29 mouse cellular contexts compared by ENCODE assay signal in the genomic region with DNA sequence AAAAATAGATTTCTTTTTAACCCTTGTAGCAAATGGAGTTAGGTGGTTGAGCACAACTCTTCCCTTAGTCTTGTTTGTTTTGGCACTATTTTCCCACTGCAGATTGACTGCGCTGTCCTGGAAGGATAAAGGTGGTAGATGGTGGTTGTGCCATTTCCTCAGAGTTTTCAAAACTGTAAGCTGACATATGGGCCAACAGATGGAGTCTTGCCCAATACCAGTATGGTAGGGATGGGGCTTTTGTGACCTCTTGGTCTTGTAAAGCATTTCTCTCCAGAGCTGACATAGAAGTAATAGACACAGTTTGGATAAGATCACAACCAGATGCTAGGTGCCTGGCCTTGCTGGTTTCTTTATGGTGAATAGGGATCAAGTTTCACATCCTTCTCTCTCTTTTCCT. TPM values are rescaled to one million over a fixed set of nuclear protein-coding genes. Genes with fewer than 3 reads are reported as not detected.
DNase-seq lines count a peak whose midpoint lies in the region; ATAC-seq lines count a peak whose summit lies in the region.
"Had no signal": no experiment of that assay in that cellular context is flagged by ENCODE, and none has a peak within 500 bp of the region (broad histone marks: within the 10 kb centered on the region; RNA-seq: fewer than 3 reads in every experiment).

No protein-coding gene starts in this region.

- H3K4me3 ChIP-seq in embryonic facial prominence, embryonic 11.5 days (ENCODE audit: low read depth, low read length): no peak overlapping the region
- no peak overlapping the region for H3K4me3 ChIP-seq in embryonic facial prominence, embryonic 10.5 days
- no peak overlapping the region for H3K4me3 ChIP-seq in limb, embryonic 11.5 days (ENCODE audit: low read depth, low read length)
- H3K4me3 ChIP-seq in limb, embryonic 10.5 days: no peak overlapping the region
- no peak overlapping the region for H3K4me3 ChIP-seq in limb, embryonic 15.5 days
- H3K4me3 ChIP-seq: embryonic facial prominence, embryonic 15.5 days; erythroblast, embryonic 14.5 days; forebrain, embryonic 10.5 days; hindbrain, embryonic 13.5 days had no signal

- no peak for ATAC-seq in cerebellum, adult (ENCODE audit: insufficient number of reproducible peaks, low FRiP score, low TSS enrichment)
- ATAC-seq in embryonic facial prominence, embryonic 11.5 days (replicated peaks; ENCODE audit: insufficient number of reproducible peaks, low FRiP score, low TSS enrichment, low read depth): no peak
- no peak for ATAC-seq in limb, embryonic 11.5 days (ENCODE audit: insufficient number of reproducible peaks, low FRiP score, low TSS enrichment, low read depth)
- no peak for ATAC-seq in limb, embryonic 15.5 days (ENCODE audit: insufficient number of reproducible peaks, low FRiP score, low TSS enrichment, low read depth)
- ATAC-seq: activated CD4-positive, CD25-positive, alpha-beta regulatory T cell, adult 4 months; forebrain, embryonic 14.5 days; hindbrain, postnatal 0 days; Patski had no signal

- 91% methylated on average over 1 of the region's 1 CpGs for WGBS in embryonic facial prominence, embryonic 11.5 days
- 98% methylated on average over 1 of the region's 1 CpGs for WGBS in embryonic facial prominence, embryonic 10.5 days
- WGBS in limb, embryonic 11.5 days: 97% methylated on average over 1 of the region's 1 CpGs
- WGBS in limb, embryonic 10.5 days: 96% methylated on average over 1 of the region's 1 CpGs
- 100% methylated on average over 1 of the region's 1 CpGs for WGBS in limb, embryonic 15.5 days

- peak; percentile 10 for DNase-seq in cerebellum, adult 11 months
- DNase-seq in embryonic facial prominence, embryonic 11.5 days (ENCODE audit: low spot score): peak; percentile 30
- DNase-seq in embryonic facial prominence, embryonic 10.5 days (ENCODE audit: low spot score): no peak
- no peak for DNase-seq in limb, embryonic 11.5 days (ENCODE audit: low spot score)
- DNase-seq in limb, embryonic 10.5 days (ENCODE audit: low spot score): no peak
- no peak for DNase-seq in left cerebral cortex, adult 18-20 months (ENCODE audit: low spot score in 2 of 2)
- DNase-seq: adrenal gland, postnatal 14 days; cerebellum, postnatal 10 days; gastrocnemius, postnatal 14 days; heart, postnatal 10 days; heart, postnatal 4 days; kidney, adult 11 months had no signal

- peaks cover 3% of the 10 kb centered on the region for H3K36me3 ChIP-seq in embryonic facial prominence, embryonic 11.5 days (replicated peaks; ENCODE audit: control insufficient read depth, insufficient read depth, low read depth, low read length)
- peaks cover 87% of the 10 kb centered on the region for H3K36me3 ChIP-seq in embryonic facial prominence, embryonic 10.5 days (replicated peaks)
- peaks cover 19% of the 10 kb centered on the region for H3K36me3 ChIP-seq in limb, embryonic 11.5 days (ENCODE audit: control insufficient read depth, insufficient read depth, low read length)
- peaks cover 80% of the 10 kb centered on the region for H3K36me3 ChIP-seq in limb, embryonic 10.5 days
- H3K36me3 ChIP-seq in limb, embryonic 15.5 days: peaks cover 76% of the 10 kb centered on the region

- no peaks in the 10 kb centered on the region for H3K27me3 ChIP-seq in embryonic facial prominence, embryonic 11.5 days (ENCODE audit: control insufficient read depth, insufficient read depth, low read length)
- no peaks in the 10 kb centered on the region for H3K27me3 ChIP-seq in embryonic facial prominence, embryonic 10.5 days (replicated peaks; ENCODE audit: low read depth, poor library complexity, severe bottlenecking)
- no peaks in the 10 kb centered on the region for H3K27me3 ChIP-seq in limb, embryonic 11.5 days (ENCODE audit: control insufficient read depth, insufficient read depth, low read length)
- no peaks in the 10 kb centered on the region for H3K27me3 ChIP-seq in limb, embryonic 10.5 days (ENCODE audit: low read depth, poor library complexity, severe bottlenecking)
- no peaks in the 10 kb centered on the region for H3K27me3 ChIP-seq in limb, embryonic 15.5 days
- H3K27me3 ChIP-seq: embryonic facial prominence, embryonic 15.5 days; hindbrain, embryonic 13.5 days; Patski had no signal

- H3K27ac ChIP-seq in embryonic facial prominence, embryonic 11.5 days (replicated peaks; ENCODE audit: low read depth, low read length): no peak overlapping the region
- no peak overlapping the region for H3K27ac ChIP-seq in embryonic facial prominence, embryonic 10.5 days (replicated peaks)
- H3K27ac ChIP-seq in limb, embryonic 11.5 days (replicated peaks; ENCODE audit: low read depth, low read length): 0 out of 2 replicates have a peak overlapping the region, but pooled peaks have one; percentile 14
- no peak overlapping the region for H3K27ac ChIP-seq in limb, embryonic 10.5 days
- 0 out of 2 replicates have a peak overlapping the region, but pooled peaks have one; percentile 28 for H3K27ac ChIP-seq in limb, embryonic 15.5 days
- H3K27ac ChIP-seq: embryonic facial prominence, embryonic 15.5 days; forebrain, embryonic 10.5 days; hindbrain, embryonic 13.5 days; hindbrain, postnatal 0 days had no signal

- H3K9me3 ChIP-seq in embryonic facial prominence, embryonic 11.5 days (replicated peaks; ENCODE audit: control insufficient read depth, low read length): no peaks in the 10 kb centered on the region
- H3K9me3 ChIP-seq in embryonic facial prominence, embryonic 10.5 days: no peaks in the 10 kb centered on the region
- no peaks in the 10 kb centered on the region for H3K9me3 ChIP-seq in limb, embryonic 11.5 days (ENCODE audit: control insufficient read depth, low read length)
- no peaks in the 10 kb centered on the region for H3K9me3 ChIP-seq in limb, embryonic 10.5 days (replicated peaks)
- no peaks in the 10 kb centered on the region for H3K9me3 ChIP-seq in limb, embryonic 15.5 days
- H3K9me3 ChIP-seq: embryonic facial prominence, embryonic 15.5 days; forebrain, embryonic 10.5 days; hindbrain, embryonic 13.5 days had no signal

- H3K9ac ChIP-seq in embryonic facial prominence, embryonic 11.5 days (replicated peaks; ENCODE audit: low read length): no peak overlapping the region
- no peak overlapping the region for H3K9ac ChIP-seq in limb, embryonic 11.5 days (ENCODE audit: low read length)
- no peak overlapping the region for H3K9ac ChIP-seq in limb, embryonic 15.5 days
- H3K9ac ChIP-seq: embryonic facial prominence, embryonic 15.5 days; hindbrain, embryonic 13.5 days had no signal

- H3K4me2 ChIP-seq in embryonic facial prominence, embryonic 11.5 days (ENCODE audit: low read depth, low read length): no peak overlapping the region
- no peak overlapping the region for H3K4me2 ChIP-seq in limb, embryonic 11.5 days (ENCODE audit: low read depth, severe bottlenecking)
- H3K4me2 ChIP-seq in limb, embryonic 15.5 days: no peak overlapping the region
- H3K4me2 ChIP-seq: embryonic facial prominence, embryonic 15.5 days; hindbrain, embryonic 13.5 days had no signal

- H3K4me1 ChIP-seq in embryonic facial prominence, embryonic 11.5 days (ENCODE audit: control insufficient read depth, insufficient read depth, low read length): no peaks in the 10 kb centered on the region
- H3K4me1 ChIP-seq in embryonic facial prominence, embryonic 10.5 days: peaks cover 4% of the 10 kb centered on the region; the same call in 1 of the 2 replicates
- H3K4me1 ChIP-seq in limb, embryonic 11.5 days (ENCODE audit: control insufficient read depth, insufficient read depth, low read length): no peaks in the 10 kb centered on the region
- peaks cover 7% of the 10 kb centered on the region; the same call in 1 of the 2 replicates for H3K4me1 ChIP-seq in limb, embryonic 10.5 days
- no peaks in the 10 kb centered on the region for H3K4me1 ChIP-seq in limb, embryonic 15.5 days
- H3K4me1 ChIP-seq: embryonic facial prominence, embryonic 15.5 days; forebrain, embryonic 10.5 days; hindbrain, embryonic 13.5 days had no signal

RNA-seq across cellular contexts. Expression of gene Stard7, which starts 28.0 kb away (rescaled TPM):
- polyA plus RNA-seq in embryonic facial prominence, embryonic 11.5 days (2014; fragmentation: Nextera tagmentation; extraction: Ambion mirVana): 82.8 and 84.0 TPM in 2 replicates
- 80.1 and 81.2 TPM in 2 replicates for polyA plus RNA-seq in embryonic facial prominence, embryonic 10.5 days (2016; fragmentation: Nextera tagmentation; extraction: Ambion mirVana)
- 77.8 and 83.2 TPM in 2 replicates for polyA plus RNA-seq in limb, embryonic 11.5 days (2014; fragmentation: Nextera tagmentation; extraction: Ambion mirVana)
- polyA plus RNA-seq in limb, embryonic 10.5 days (2016; fragmentation: Nextera tagmentation; extraction: Ambion mirVana): 80.4 and 80.8 TPM in 2 replicates
- 58.2 and 63.2 TPM in 2 replicates for polyA plus RNA-seq in limb, embryonic 15.5 days (2015; fragmentation: Nextera tagmentation; extraction: Ambion mirVana)
- total RNA-seq in left cerebral cortex, adult 18-20 months (2021): 100 to 1,000 TPM; 100 to 104 TPM

RNA-seq across cellular contexts. Expression of gene Dusp2, which starts 37.9 kb away (rescaled TPM):
- polyA plus RNA-seq in embryonic facial prominence, embryonic 11.5 days (2014; fragmentation: Nextera tagmentation; extraction: Ambion mirVana): 4.2 and 4.4 TPM in 2 replicates
- 3.3 and 3.6 TPM in 2 replicates for polyA plus RNA-seq in embryonic facial prominence, embryonic 10.5 days (2016; fragmentation: Nextera tagmentation; extraction: Ambion mirVana)
- 5.8 and 6.5 TPM in 2 replicates for polyA plus RNA-seq in limb, embryonic 11.5 days (2014; fragmentation: Nextera tagmentation; extraction: Ambion mirVana)
- polyA plus RNA-seq in limb, embryonic 10.5 days (2016; fragmentation: Nextera tagmentation; extraction: Ambion mirVana): 6.4 and 7.6 TPM in 2 replicates
- 7.4 TPM in 2 replicates for polyA plus RNA-seq in limb, embryonic 15.5 days (2015; fragmentation: Nextera tagmentation; extraction: Ambion mirVana)
- 1 to 10 TPM; 2.1 to 2.6 TPM for total RNA-seq in left cerebral cortex, adult 18-20 months (2021)

RNA-seq across cellular contexts. Expression of gene Astl, which starts 40.4 kb away (rescaled TPM):
- 0.10 and 0.11 TPM in 2 replicates for polyA plus RNA-seq in embryonic facial prominence, embryonic 11.5 days (2014; fragmentation: Nextera tagmentation; extraction: Ambion mirVana)
- polyA plus RNA-seq in embryonic facial prominence, embryonic 10.5 days (2016; fragmentation: Nextera tagmentation; extraction: Ambion mirVana): 0.09 and 0.15 TPM in 2 replicates
- polyA plus RNA-seq in limb, embryonic 11.5 days (2014; fragmentation: Nextera tagmentation; extraction: Ambion mirVana): not detected in 2 replicates
- 0.08 and 0.09 TPM in 2 replicates for polyA plus RNA-seq in limb, embryonic 10.5 days (2016; fragmentation: Nextera tagmentation; extraction: Ambion mirVana)
- polyA plus RNA-seq in limb, embryonic 15.5 days (2015; fragmentation: Nextera tagmentation; extraction: Ambion mirVana): 0.12 and 0.22 TPM in 2 replicates
- not detected for total RNA-seq in left cerebral cortex, adult 18-20 months (2021)
- total RNA-seq: adrenal gland, adult 18-20 months; adrenal gland, postnatal 14 days; common myeloid progenitor, adult 5-6 weeks; gastrocnemius, postnatal 14 days; heart, postnatal 10 days; heart, postnatal 4 days; hindbrain, postnatal 0 days; MEL had no signal
- polyA plus RNA-seq: C2C12; embryonic facial prominence, embryonic 15.5 days; erythroblast, embryonic 14.5 days; forebrain, embryonic 10.5 days; forebrain, embryonic 14.5 days; frontal cortex, adult 2 months; heart, embryonic 14.5 days; hindbrain, embryonic 13.5 days; hindbrain, postnatal 0 days; intestine, embryonic 14.5 days; Patski had no signal

RNA-seq across cellular contexts. Expression of gene Tmem127, which starts 50.3 kb away (rescaled TPM):
- 19.5 and 20.7 TPM in 2 replicates for polyA plus RNA-seq in embryonic facial prominence, embryonic 11.5 days (2014; fragmentation: Nextera tagmentation; extraction: Ambion mirVana)
- 22.5 and 23.1 TPM in 2 replicates for polyA plus RNA-seq in embryonic facial prominence, embryonic 10.5 days (2016; fragmentation: Nextera tagmentation; extraction: Ambion mirVana)
- polyA plus RNA-seq in limb, embryonic 11.5 days (2014; fragmentation: Nextera tagmentation; extraction: Ambion mirVana): 17.0 and 20.8 TPM in 2 replicates
- 21.8 and 26.3 TPM in 2 replicates for polyA plus RNA-seq in limb, embryonic 10.5 days (2016; fragmentation: Nextera tagmentation; extraction: Ambion mirVana)
- 32.8 and 34.5 TPM in 2 replicates for polyA plus RNA-seq in limb, embryonic 15.5 days (2015; fragmentation: Nextera tagmentation; extraction: Ambion mirVana)
- 10 to 100 TPM; 78.9 to 88.5 TPM for total RNA-seq in left cerebral cortex, adult 18-20 months (2021)

RNA-seq across cellular contexts. Expression of gene Ciao1, which starts 50.4 kb away (rescaled TPM):
- 54.8 and 65.2 TPM in 2 replicates for polyA plus RNA-seq in embryonic facial prominence, embryonic 11.5 days (2014; fragmentation: Nextera tagmentation; extraction: Ambion mirVana)
- polyA plus RNA-seq in embryonic facial prominence, embryonic 10.5 days (2016; fragmentation: Nextera tagmentation; extraction: Ambion mirVana): 54.9 and 55.5 TPM in 2 replicates
- 61.2 and 62.8 TPM in 2 replicates for polyA plus RNA-seq in limb, embryonic 11.5 days (2014; fragmentation: Nextera tagmentation; extraction: Ambion mirVana)
- 58.8 and 58.9 TPM in 2 replicates for polyA plus RNA-seq in limb, embryonic 10.5 days (2016; fragmentation: Nextera tagmentation; extraction: Ambion mirVana)
- 64.0 and 68.0 TPM in 2 replicates for polyA plus RNA-seq in limb, embryonic 15.5 days (2015; fragmentation: Nextera tagmentation; extraction: Ambion mirVana)
- total RNA-seq in left cerebral cortex, adult 18-20 months (2021): 10 to 100 TPM; 80.7 to 84.2 TPM

Comparison
In these comparisons a context has a peak if more than half of its experiments do, and no peak if none do; other contexts are left out.
1. DNase-seq: peak in cerebellum, adult 11 months (single experiment) and embryonic facial prominence, embryonic 11.5 days (single experiment); none in embryonic facial prominence, embryonic 10.5 days (single experiment), limb, embryonic 11.5 days (single experiment), limb, embryonic 10.5 days (single experiment) and left cerebral cortex, adult 18-20 months (0 of 2).
2. H3K27ac ChIP-seq: peak in limb, embryonic 11.5 days (single experiment) and limb, embryonic 15.5 days (single experiment); none in embryonic facial prominence, embryonic 11.5 days (single experiment), embryonic facial prominence, embryonic 10.5 days (single experiment) and limb, embryonic 10.5 days (single experiment).